Mouse (Mus musculus): ENCODE data around the gene 4930583I09Rik.

4930583I09Rik gene

DNA sequence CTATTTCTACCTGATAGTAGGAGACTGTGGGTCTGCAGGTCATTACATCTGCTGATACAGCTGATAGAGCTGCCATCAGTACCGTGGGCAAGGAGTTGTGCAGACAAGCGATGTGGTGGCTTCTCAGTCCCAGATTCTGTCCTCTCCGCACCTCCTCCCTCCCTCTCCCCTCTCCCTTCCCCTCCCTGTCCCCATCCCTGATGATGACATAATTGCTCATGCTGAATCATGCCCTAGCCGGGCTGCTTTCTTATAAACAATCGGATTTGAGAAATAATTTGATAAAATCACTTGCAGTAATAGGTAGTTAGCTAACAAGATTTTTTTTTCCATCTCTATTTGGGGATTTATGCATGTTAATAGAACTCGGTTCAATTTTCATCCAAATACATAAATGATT lies at the start of gene 4930583I09Rik:
4930583I09Rik (minus strand) TSS at position 144 of the 400 bp plus-strand sequence.
- no peak for DNase-seq (ENCODE audit: low spot score in 2 of 2)

DNA sequence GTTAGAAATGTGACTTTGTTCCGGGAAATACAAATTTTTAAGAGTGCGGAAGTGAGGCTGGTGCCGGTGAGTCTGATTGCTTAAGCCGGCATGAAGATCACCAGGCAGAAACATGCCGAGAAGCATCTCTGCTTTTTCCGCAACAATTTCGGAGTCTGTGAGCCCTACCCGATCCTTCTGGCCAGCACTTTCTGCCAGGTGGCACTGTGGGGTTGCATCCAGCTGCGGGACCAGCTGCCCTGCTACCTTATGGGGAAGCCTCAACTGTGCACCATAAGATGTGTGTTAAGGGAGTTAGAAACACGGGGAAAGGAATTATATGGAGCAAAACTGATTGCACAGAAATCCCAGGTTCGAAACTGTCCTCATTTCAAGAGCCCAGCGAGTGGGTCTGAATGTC lies 40.2 kb upstream of the 4930583I09Rik start:
- DNase-seq (ENCODE audit: low spot score in 2 of 2), result no peak

DNA sequence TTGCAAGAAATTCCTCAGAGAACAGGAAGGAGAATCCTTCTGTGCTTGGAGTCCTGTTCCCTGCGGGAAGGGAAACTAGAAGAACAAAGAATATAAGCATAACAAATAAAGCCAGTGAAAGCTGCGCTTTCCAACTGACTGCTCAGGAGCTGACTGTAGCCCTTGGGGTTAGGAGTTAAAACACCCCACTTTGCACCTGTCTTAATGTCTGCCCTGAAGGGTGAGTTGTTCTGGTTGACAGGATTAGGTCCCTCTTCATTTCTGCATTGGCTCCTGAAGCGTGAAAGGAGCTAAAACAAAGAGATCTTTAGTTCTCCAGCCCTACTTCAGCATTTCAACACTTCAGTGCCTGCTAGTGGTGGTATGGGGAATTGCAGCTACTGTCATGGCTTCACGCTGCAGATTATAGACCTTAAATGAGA lies 37.8 kb upstream of the 4930583I09Rik start:
- peak in 1 of 2 experiments; percentile 41 for DNase-seq (ENCODE audit: low spot score in 2 of 2)

- no peak for DNase-seq (ENCODE audit: low spot score in 2 of 2)
Observed at GRCm38 (mm10) chr17:64863817-64864216, 27.9 kb upstream of the 4930583I09Rik start.

DNA sequence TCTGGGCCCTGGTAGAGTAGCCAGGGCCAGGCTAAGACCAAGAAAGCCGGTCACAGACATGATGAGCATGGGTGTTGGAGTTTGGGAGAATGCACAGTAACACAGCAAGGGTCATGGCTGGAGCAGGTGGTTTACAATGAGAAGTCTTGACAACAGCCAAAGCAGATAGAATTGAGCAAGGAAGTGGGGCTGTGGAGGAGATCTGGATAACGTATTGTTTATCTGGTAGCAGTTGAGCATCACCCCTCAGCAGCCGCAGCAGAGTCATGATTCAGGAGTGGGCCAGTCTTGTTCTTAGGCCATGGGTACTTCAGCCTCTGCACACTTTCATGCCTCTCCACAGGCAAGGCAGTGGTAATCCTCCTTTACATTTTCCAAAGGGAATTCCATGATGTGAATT lies 25.1 kb upstream of the 4930583I09Rik start:
- no peak for DNase-seq (ENCODE audit: low spot score in 2 of 2)

GRCm38 (mm10) chr17:64858848-64859247 lies 23.0 kb upstream of the 4930583I09Rik start:
- no peak for DNase-seq (ENCODE audit: low spot score in 2 of 2)

GRCm38 (mm10) chr17:64848031-64848430 lies 12.2 kb upstream of the 4930583I09Rik start:
- no peak for DNase-seq (ENCODE audit: low spot score in 2 of 2)

DNA sequence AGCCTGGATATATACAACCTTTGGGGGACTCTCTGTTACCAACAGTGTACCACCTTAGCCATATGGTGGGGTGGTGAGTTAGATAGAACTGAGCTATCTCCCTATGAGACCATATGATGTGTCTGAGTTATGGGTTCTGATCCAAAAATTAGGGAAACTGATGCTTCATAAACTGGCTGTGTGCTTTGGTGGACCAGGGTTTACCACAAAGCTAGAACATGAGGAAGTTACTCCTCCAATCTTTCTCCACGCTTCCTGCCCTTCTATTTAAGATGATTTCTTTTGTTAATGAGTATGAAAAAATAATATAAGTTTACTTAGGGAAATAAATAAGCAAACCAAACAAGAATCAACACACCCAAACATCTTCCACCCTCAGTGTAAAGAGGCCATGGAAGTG lies 10.8 kb upstream of the 4930583I09Rik start:
- no peak for DNase-seq (ENCODE audit: low spot score in 2 of 2)

DNA sequence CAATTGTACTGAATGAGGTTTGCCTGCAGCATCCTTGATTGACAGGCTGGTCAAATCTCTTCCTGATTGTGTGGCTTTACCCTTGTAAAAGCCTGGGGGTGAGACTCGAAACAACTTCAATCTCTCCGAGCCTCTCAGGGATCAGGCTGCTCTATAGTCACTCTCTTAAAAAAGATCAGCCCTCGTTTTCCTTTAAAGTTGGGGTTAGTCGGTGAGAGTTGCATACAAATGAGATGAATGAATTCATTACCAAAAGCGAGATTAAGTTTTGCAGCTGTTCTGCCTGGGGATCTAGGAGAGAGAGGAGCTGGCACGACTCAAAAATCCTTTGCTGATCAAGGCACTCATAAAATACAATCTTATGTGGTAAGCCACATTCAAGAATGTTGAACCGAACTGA lies 1.0 kb upstream of the 4930583I09Rik start:
- DNase-seq (ENCODE audit: low spot score in 2 of 2), result no peak

GRCm38 (mm10) chr17:64836352-64836751 lies 481 bp upstream of the 4930583I09Rik start:
- no peak for DNase-seq (ENCODE audit: low spot score in 2 of 2)

DNA sequence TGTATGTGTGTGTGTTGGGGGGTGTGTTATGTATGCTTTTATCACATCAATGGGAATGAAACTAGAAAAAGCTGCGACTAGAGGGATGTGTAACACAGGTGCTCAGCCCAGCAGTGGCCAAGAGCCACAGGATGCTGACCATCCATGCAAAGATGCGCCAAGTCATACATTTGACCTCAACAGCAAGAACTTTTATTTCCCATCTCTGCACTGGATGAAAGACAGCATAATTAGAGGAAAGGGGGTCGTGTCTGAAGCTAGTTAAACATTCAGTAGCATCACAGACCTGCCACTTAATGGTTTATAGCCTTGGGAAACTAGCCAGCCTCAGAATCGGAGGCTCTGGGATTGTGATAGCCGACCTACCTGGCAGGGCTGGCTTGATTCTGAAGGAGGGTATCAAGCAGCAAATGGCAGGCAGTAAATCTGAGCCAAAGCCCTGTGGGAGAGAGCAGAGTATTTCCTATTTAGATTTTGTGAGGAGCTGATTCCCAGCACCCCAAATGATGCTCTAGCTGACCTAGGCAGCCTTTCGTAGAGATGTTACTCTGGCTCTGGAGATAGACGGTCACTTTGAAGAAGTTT lies 1.9 kb downstream of the 4930583I09Rik start:
- no peak for DNase-seq (ENCODE audit: low spot score in 2 of 2)

GRCm38 (mm10) chr17:64833071-64833470 lies 2.8 kb downstream of the 4930583I09Rik start:
- DNase-seq (ENCODE audit: low spot score in 2 of 2), result no peak

DNA sequence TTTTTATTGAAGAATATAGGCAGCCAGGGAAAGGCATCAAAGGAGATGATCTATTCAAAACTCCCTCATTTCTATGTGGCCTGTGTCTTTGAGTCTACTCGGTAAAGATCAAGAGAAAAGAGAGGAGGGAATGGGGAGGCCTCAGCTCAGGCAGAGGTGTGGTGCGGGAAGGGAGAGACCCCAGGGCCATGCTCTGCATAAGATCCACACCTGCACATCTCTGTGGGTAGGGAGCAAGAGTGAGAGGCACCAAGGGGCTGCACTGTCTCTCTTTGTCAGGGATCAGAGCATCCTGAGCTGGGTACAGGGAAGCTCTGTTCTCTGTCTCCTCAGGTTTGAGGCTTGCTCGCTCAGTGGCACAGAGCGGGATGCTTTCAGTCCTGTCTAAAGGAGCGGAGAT lies 8.4 kb downstream of the 4930583I09Rik start:
- no peak for DNase-seq (ENCODE audit: low spot score in 2 of 2)

DNA sequence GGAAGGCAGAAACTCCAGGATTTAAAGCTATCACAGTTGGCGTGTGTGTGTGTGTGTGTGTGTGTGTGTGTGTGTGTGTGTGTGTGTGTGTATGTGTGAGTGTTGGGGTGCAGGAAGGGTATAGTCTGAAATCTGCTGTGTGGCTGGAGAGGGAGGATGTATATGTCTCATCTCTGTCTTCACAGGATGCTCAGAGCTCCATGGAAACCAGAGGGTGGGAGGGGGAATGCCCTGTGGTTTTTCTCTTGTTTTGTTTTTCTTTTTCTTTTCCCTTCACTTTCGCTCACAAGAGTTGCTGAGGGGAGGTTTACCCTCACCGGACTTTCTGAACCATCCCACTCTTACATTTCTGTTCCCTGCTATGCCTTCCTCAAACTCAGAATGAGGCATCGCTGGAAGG lies 9.0 kb downstream of the 4930583I09Rik start:
- DNase-seq (ENCODE audit: low spot score in 2 of 2), result no peak

GRCm38 (mm10) chr17:64822561-64822960 lies 13.3 kb downstream of the 4930583I09Rik start:
- DNase-seq (ENCODE audit: low spot score in 2 of 2), result no peak

- DNase-seq (ENCODE audit: low spot score in 2 of 2), result no peak
Observed at GRCm38 (mm10) chr17:64820841-64821593, 14.9 kb downstream of the 4930583I09Rik start.

GRCm38 (mm10) chr17:64816298-64816697 lies 19.6 kb downstream of the 4930583I09Rik start:
- DNase-seq (ENCODE audit: low spot score in 2 of 2), result no peak

DNA sequence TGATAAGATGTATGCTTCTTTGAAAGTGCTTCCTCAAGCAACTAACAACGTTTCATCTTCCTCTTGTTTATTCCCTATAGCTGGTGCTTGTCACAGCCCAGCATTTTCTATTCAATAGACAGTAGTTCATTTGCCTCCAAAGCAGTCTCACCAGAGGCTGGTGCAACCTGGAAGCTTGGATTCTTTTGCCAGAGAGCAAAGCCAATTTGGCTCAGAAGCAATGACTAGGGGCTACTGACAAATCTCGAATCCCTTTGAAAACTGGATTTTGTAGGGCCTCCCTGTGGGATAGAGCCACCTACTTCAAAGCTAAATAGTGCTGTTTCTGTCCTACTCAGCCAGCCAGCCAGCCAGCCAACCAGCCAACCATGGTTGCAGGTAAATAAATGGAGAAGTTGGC lies 20.1 kb downstream of the 4930583I09Rik start:
- no peak for DNase-seq (ENCODE audit: low spot score in 2 of 2)

DNA sequence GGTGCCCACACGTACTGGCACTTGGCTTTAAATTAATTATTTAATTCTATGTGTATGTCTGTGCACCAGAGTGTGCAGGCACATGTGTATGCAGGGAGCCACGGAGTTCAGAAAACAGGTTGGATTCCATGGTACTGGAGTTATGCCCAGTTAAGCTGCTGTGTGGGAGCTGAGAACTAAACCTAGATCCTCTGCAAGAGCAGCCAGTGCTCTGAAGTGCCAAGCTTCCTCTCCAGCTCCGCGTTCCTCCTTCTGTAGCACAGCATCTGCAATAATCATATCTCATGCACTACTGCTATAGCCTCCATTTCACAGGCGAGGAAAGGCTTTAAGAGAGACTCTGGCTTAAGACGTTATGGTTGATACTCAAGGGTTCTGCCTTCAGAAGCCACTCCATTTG lies 22.3 kb downstream of the 4930583I09Rik start:
- DNase-seq (ENCODE audit: low spot score in 2 of 2), result no peak

DNA sequence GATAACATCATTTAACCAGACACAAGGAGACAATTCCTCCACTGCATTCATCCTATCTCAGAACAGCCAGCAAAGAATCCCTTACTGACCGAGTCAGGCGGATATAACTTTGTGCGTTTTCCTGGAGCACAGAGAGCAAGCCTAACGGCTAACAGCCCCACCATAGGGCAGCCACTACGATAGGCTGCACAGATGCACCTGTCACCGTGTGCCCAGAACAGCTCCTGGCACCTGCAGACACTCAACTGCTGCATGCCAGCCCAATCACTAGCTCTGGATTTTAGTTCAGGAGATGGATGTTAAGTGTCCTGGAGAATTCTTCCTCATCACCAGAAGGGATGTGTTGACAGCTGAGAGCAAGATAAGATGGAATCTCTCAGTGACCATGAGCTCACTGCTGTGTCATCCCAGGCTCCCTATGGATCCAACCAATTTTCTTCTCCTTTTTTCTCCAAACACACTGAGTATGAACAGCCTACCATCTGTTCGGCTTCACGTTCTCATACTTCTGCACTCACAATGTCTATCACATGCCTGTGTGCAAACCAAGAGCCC lies 29.8 kb downstream of the 4930583I09Rik start:
- no peak for DNase-seq (ENCODE audit: low spot score in 2 of 2)

DNA sequence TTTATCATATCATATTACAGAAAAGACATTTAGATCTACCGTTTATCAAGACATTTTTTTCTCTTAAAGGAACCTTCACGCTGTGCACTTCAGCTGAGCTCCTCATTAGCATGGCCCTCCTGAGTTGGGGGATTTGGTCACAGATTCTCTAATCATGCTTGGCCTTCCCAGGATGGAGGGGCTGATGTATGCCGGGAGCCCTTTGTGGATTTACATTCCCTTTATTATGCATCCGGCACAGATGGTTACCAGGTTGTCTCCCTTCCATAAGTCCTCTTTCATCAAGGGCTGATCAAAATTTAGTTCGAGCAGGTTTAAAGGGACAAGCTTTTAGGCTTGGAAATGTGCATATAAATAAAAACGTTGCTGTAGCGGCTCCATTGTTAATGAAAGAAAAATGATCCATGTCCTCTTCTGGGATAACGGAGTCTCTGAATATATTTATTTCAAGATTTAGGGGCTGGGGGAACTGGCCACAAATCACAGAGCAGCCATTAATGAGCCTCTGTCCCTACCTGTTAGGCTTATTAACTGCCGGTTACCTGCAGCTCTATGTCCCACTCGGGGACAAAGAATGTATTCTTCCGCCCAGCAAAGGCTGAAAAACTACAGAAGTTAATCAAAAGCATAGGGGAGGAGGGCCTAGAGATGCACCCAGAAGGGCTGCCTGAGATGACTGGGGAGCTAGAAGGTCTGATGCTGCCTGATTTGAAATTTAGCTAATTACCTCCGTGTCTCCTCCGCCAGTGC lies 31.3 kb downstream of the 4930583I09Rik start:
- no peak for DNase-seq (ENCODE audit: low spot score in 2 of 2)

DNA sequence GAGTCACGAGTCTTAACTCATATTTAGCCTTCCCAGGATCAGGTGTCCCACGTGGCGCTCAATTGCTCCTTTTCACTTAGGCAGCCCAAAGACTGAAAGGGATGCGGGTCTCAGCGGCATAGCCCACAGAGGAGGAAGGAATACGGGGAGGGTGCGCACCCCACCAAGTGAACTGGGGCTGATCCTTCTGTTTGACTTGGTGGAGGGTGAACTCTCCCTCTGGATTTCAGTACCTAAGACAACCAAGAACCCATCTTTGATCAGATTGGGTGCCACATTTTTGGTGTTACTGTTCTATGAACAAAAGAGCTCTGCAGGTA lies 33.0 kb downstream of the 4930583I09Rik start:
- no peak for DNase-seq (ENCODE audit: low spot score in 2 of 2)
